8 mouse cellular contexts compared by ENCODE assay signal in genomic region chr9:65162711-65163639, GRCm38 (mm10). TPM values are rescaled to one million over a fixed set of nuclear protein-coding genes. Genes with fewer than 3 reads are reported as not detected.
DNase-seq lines count a peak whose midpoint lies in the region; ATAC-seq lines count a peak whose summit lies in the region.

No protein-coding gene starts in this region.

- H3K4me3 ChIP-seq in heart, embryonic 16.5 days (ENCODE audit: low read length): peak overlapping the region; percentile 57
- peak overlapping the region; percentile 48 for H3K4me3 ChIP-seq in embryonic facial prominence, embryonic 15.5 days (replicated peaks)
- peak overlapping the region; percentile 46 for H3K4me3 ChIP-seq in neural tube, embryonic 15.5 days (replicated peaks)

- peak overlapping the region; percentile 93 for H3K4me2 ChIP-seq in heart, embryonic 16.5 days (ENCODE audit: low read depth, low read length)
- peak overlapping the region; percentile 88 for H3K4me2 ChIP-seq in embryonic facial prominence, embryonic 15.5 days (replicated peaks)
- H3K4me2 ChIP-seq in neural tube, embryonic 15.5 days: peak overlapping the region; percentile 80

- H3K27ac ChIP-seq in heart, embryonic 16.5 days (ENCODE audit: low read length): no peak overlapping the region
- no peak overlapping the region for H3K27ac ChIP-seq in embryonic facial prominence, embryonic 15.5 days (replicated peaks)
- peak overlapping the region; percentile 73 for H3K27ac ChIP-seq in neural tube, embryonic 15.5 days (replicated peaks)

- ATAC-seq in heart, embryonic 16.5 days (replicated peaks; ENCODE audit: extremely low read depth, insufficient read depth, low FRiP score): no peak; the same call in 1 of the 2 replicates
- ATAC-seq in embryonic facial prominence, embryonic 15.5 days (ENCODE audit: insufficient number of reproducible peaks, low FRiP score, low TSS enrichment, low read depth): peak; percentile 7; the same call in 1 of the 2 replicates
- ATAC-seq in neural tube, embryonic 15.5 days (ENCODE audit: low FRiP score): peak; percentile 75
- ATAC-seq in erythroid progenitor cell, adult 5-6 weeks (replicated peaks; ENCODE audit: low FRiP score, poor library complexity, severe bottlenecking): no peak

- H3K9me3 ChIP-seq in heart, embryonic 16.5 days (replicated peaks; ENCODE audit: control insufficient read depth, low read length): peaks cover 3% of the 10 kb centered on the region; the same call in 1 of the 2 replicates
- H3K9me3 ChIP-seq in embryonic facial prominence, embryonic 15.5 days (replicated peaks): no peaks in the 10 kb centered on the region
- no peaks in the 10 kb centered on the region for H3K9me3 ChIP-seq in neural tube, embryonic 15.5 days (replicated peaks)

- no peaks in the 10 kb centered on the region for H3K36me3 ChIP-seq in heart, embryonic 16.5 days (ENCODE audit: control insufficient read depth, insufficient read depth)
- no peaks in the 10 kb centered on the region for H3K36me3 ChIP-seq in embryonic facial prominence, embryonic 15.5 days
- no peaks in the 10 kb centered on the region for H3K36me3 ChIP-seq in neural tube, embryonic 15.5 days

- H3K9ac ChIP-seq in heart, embryonic 16.5 days (ENCODE audit: low read length): peak overlapping the region; percentile 60
- H3K9ac ChIP-seq in embryonic facial prominence, embryonic 15.5 days: peak overlapping the region; percentile 26
- peak overlapping the region; percentile 49 for H3K9ac ChIP-seq in neural tube, embryonic 15.5 days (replicated peaks)

- WGBS in heart, embryonic 16.5 days: under 1% methylated on average over 58 of the region's 69 CpGs
- whole genome bisulfite sequencing in embryonic facial prominence, embryonic 15.5 days: 2% methylated on average over 60 of the region's 69 CpGs
- 2% methylated on average over 60 of the region's 69 CpGs for WGBS in neural tube, embryonic 15.5 days

- intact Hi-C loops in left cerebral cortex, postnatal 36 days (cut with DNase I): no loop called here

- peaks cover 6% of the 10 kb centered on the region; the same call in 1 of the 2 replicates for H3K4me1 ChIP-seq in heart, embryonic 16.5 days (ENCODE audit: control insufficient read depth, insufficient read depth, low read length)
- H3K4me1 ChIP-seq in embryonic facial prominence, embryonic 15.5 days: peaks cover 14% of the 10 kb centered on the region
- H3K4me1 ChIP-seq in neural tube, embryonic 15.5 days: peaks cover 48% of the 10 kb centered on the region

- DNase-seq in heart, adult 9 months (ENCODE audit: low spot score in 2 of 2): no peak
- DNase-seq in adrenal gland, postnatal 10 days: peak; percentile 50
- DNase-seq in left cerebral cortex, postnatal 36 days (ENCODE audit: low spot score in 2 of 2): peak; percentile 28 to 47
- DNase-seq in gastrocnemius, postnatal 25 days: no peak

- peaks cover 42% of the 10 kb centered on the region for H3K27me3 ChIP-seq in heart, embryonic 16.5 days (ENCODE audit: control insufficient read depth, insufficient read depth, low read length)
- peaks cover 42% of the 10 kb centered on the region for H3K27me3 ChIP-seq in embryonic facial prominence, embryonic 15.5 days
- no peaks in the 10 kb centered on the region for H3K27me3 ChIP-seq in neural tube, embryonic 15.5 days (replicated peaks)

RNA-seq across cellular contexts. Expression of gene Igdcc3, which starts 22.0 kb away (rescaled TPM):
- 0.17 and 0.30 TPM in 2 replicates for polyA plus RNA-seq in heart, embryonic 16.5 days (2015; fragmentation: Nextera tagmentation; extraction: Ambion mirVana)
- 1 to 10 TPM; 1.2 to 1.7 TPM for total RNA-seq in adrenal gland, postnatal 10 days (2021)
- 1.5 and 2.3 TPM in 2 replicates for polyA plus RNA-seq in embryonic facial prominence, embryonic 15.5 days (2015; fragmentation: Nextera tagmentation; extraction: Ambion mirVana)
- 1 to 10 TPM; 2.0 to 2.3 TPM for total RNA-seq in left cerebral cortex, postnatal 36 days (2021)
- 7.9 and 8.9 TPM in 2 replicates for polyA plus RNA-seq in neural tube, embryonic 15.5 days (2015; fragmentation: Nextera tagmentation; extraction: Ambion mirVana)
- total RNA-seq in erythroid progenitor cell, adult 5-6 weeks (2015; ENCODE audit: low replicate concordance): not detected in 2 replicates
- total RNA-seq in erythroid progenitor cell, adult 5-6 weeks (2017; ENCODE audit: low replicate concordance): not detected in 2 replicates
- under 1 TPM; 0.21 to 0.33 TPM for total RNA-seq in gastrocnemius, postnatal 25 days (2021)

RNA-seq across cellular contexts. Expression of gene Parp16, which starts 32.2 kb away (rescaled TPM):
- polyA plus RNA-seq in heart, embryonic 16.5 days (2015; fragmentation: Nextera tagmentation; extraction: Ambion mirVana): 5.4 and 6.5 TPM in 2 replicates
- 10 to 100 TPM; 12.9 to 19.6 TPM for total RNA-seq in adrenal gland, postnatal 10 days (2021)
- 7.5 and 8.9 TPM in 2 replicates for polyA plus RNA-seq in embryonic facial prominence, embryonic 15.5 days (2015; fragmentation: Nextera tagmentation; extraction: Ambion mirVana)
- 1 to 10 TPM; 2.5 to 4.2 TPM for total RNA-seq in left cerebral cortex, postnatal 36 days (2021)
- polyA plus RNA-seq in neural tube, embryonic 15.5 days (2015; fragmentation: Nextera tagmentation; extraction: Ambion mirVana): 6.4 and 8.9 TPM in 2 replicates
- 17.7 and 28.5 TPM in 2 replicates for total RNA-seq in erythroid progenitor cell, adult 5-6 weeks (2015; ENCODE audit: low replicate concordance)
- total RNA-seq in erythroid progenitor cell, adult 5-6 weeks (2017; ENCODE audit: low replicate concordance): 13.7 and 15.2 TPM in 2 replicates
- total RNA-seq in gastrocnemius, postnatal 25 days (2021): 1 to 10 TPM; 3.8 to 5.3 TPM

Comparison
In these comparisons a context has a peak if more than half of its experiments do, and no peak if none do; other contexts are left out.
1. ATAC-seq: peak in embryonic facial prominence, embryonic 15.5 days (single experiment) and neural tube, embryonic 15.5 days (single experiment); none in heart, embryonic 16.5 days (single experiment) and erythroid progenitor cell, adult 5-6 weeks (single experiment).
2. DNase-seq: peak in adrenal gland, postnatal 10 days (single experiment) and left cerebral cortex, postnatal 36 days (2 of 2); none in heart, adult 9 months (0 of 2) and gastrocnemius, postnatal 25 days (single experiment).
3. Peak in every context shown above with its lines, with median percentiles within 50 percentile points of each other: H3K4me2 ChIP-seq, H3K4me3 ChIP-seq and H3K9ac ChIP-seq.